Comparison of ENCODE assay signal across 17 mouse cellular contexts in the genomic region with DNA sequence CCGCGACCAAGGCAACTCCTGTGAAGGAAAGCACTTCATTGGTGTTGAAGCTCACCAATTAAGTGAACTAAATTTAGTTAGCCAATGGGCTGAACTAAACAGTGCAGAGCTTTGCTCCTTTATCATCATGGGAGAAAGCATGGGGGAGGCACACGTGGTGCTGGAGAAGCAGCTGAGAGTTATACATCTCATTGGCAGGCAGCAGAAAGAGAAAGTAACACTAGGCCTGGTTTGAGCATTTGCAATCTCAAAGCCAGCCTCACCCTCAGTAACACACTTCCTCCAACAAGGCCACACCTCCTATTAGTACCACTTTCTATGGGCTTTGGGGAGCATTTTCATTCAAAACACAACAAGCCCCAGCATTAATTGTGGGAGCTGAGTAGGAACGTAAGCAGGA.
"Had no signal": no experiment of that assay in that cellular context is flagged by ENCODE, and none has a peak within 500 bp of the region (broad histone marks: within the 10 kb centered on the region; RNA-seq: fewer than 3 reads in every experiment).

No protein-coding gene starts in this region.

- H3K27me3 ChIP-seq: limb, embryonic 13.5 days; liver, embryonic 15.5 days; neural tube, embryonic 15.5 days had no signal

- ATAC-seq: lung, postnatal 0 days; midbrain, embryonic 16.5 days had no signal

- H3K27ac ChIP-seq: kidney, postnatal 0 days; layer of hippocampus, adult 2 months; limb, embryonic 13.5 days; liver, embryonic 15.5 days; neural tube, embryonic 15.5 days had no signal

- H3K9me3 ChIP-seq: limb, embryonic 13.5 days; liver, embryonic 15.5 days; neural tube, embryonic 15.5 days had no signal

- H3K36me3 ChIP-seq: limb, embryonic 13.5 days; liver, embryonic 15.5 days; neural tube, embryonic 15.5 days had no signal

- H3K4me2 ChIP-seq: limb, embryonic 13.5 days; liver, embryonic 11.5 days; liver, embryonic 15.5 days; midbrain, embryonic 11.5 days; neural tube, embryonic 15.5 days had no signal

- H3K4me1 ChIP-seq: limb, embryonic 13.5 days; liver, embryonic 15.5 days; neural tube, embryonic 15.5 days had no signal

- H3K4me3 ChIP-seq: layer of hippocampus, adult 2 months; limb, embryonic 13.5 days; liver, embryonic 15.5 days; neural tube, embryonic 15.5 days had no signal

- DNase-seq: kidney, adult 9 months; kidney, postnatal 4 days; lung, adult 2 months; lung, postnatal 36 days; right cerebral cortex, adult 18-20 months; right cerebral cortex, postnatal 25 days; thymus, adult 2 months; thymus, postnatal 25 days had no signal

- H3K9ac ChIP-seq: limb, embryonic 13.5 days; liver, embryonic 15.5 days; neural tube, embryonic 15.5 days had no signal
